Mouse (Mus musculus): ENCODE data around the gene Rhox11.
"Not testable (repeated sequence)": the region's sequence is repeated elsewhere in the genome, so short reads cannot be mapped to it uniquely, and the experiment has no call there.

The Rhox11 gene

DNA sequence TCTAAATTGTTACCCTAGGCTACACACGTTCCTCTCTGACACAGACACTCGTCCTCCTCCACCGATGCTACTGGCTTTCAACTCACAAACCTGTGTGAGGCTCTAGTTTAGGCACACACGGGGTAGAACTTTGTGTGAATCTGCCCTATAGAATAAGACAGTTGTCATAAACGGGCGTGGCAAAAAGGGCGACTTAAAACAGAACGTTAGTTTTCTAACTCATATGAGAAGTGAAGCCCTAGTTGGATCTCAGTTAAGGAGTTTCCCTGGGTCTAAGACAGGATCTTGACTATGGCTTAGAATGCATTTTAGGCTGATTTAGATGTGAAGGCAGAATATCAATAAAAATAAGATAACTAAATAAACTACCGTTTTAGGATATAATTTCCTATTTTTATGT, at the start of gene Rhox11:
Gene Rhox11, minus strand, starts transcription at position 101 of the 400 bp plus-strand sequence.
- DNase-seq (ENCODE audit: low spot score) = no peak

DNA sequence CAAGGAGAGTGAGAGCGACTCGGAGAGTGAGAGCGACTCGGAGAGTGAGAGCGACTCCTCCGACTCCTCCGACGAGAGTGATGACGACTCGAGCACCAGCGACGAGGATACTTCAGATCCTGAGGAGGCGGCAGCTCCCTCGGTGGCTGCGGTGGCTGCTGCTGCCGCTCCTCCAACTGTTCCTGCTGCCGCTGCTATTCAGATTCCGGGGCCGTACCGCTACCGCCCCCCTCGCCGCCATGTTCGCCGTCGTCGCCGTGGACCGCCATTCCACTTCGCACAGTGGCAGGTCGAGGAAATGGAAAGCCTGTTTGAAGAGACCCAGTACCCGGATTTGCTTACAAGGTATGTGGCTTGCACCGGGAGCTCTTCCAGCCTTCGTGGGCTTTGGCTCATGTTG, 36.5 kb upstream of the Rhox11 start:
- no peak for DNase-seq (ENCODE audit: low spot score)

- DNase-seq (ENCODE audit: low spot score) = no peak
These were observed 36.0 kb upstream of the Rhox11 start, which contains the start of gene Rhox13 for GRCm38 (mm10) chrX:38120982-38121381. Rhox13 (plus strand) TSS chrX:38121219.

DNA sequence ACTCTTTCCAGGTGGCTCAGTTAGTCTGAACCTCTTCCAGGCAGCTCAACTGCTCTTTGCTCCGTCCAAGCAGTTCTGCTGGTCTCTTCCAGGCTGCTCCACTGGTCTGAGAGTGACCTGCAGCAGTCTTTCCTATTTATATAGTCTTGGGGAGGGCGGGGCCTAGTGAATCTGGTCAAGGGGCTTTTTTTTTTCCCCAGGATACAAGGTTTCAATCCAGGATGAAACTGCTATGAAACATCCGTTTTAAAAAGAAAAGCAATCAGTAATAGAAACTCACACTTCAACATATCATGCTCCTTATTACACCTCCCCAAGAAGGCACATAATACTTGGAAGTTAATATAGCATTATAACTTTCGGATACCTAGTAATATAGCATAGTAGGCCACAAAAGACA, 25.9 kb upstream of the Rhox11 start, which contains the start of gene Rhox12:
Gene Rhox12, minus strand, starts transcription at position 101 of the 400 bp plus-strand sequence.
- no peak for DNase-seq (ENCODE audit: low spot score)

GRCm38 (mm10) chrX:38084226-38084625, 715 bp downstream of the Rhox11 start:
- peak; percentile 11 for DNase-seq (ENCODE audit: low spot score)

DNA sequence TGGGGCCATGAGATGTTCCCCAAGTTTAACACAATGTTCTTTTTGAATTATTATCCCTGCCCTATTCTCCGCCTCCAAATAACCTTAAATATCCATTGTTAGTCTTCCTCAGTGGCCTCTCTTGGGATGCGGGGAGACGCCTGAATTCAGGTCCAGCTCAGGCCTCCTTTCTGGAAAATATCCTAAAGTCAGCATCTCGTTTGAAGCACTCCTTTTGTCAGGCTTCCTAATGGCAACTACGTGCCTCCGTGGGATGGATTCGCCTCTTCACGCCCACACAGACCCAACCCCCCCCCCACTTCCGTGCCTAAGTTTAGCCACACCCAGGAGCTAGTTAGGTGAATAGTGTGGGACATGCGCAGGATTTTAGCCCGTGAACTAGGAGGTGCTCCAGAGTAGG, 18.8 kb downstream of the Rhox11 start, which contains the start of gene Rhox10:
Gene Rhox10, plus strand, starts transcription at position 301 of the 400 bp plus-strand sequence.
- no peak for DNase-seq (ENCODE audit: low spot score)

DNA sequence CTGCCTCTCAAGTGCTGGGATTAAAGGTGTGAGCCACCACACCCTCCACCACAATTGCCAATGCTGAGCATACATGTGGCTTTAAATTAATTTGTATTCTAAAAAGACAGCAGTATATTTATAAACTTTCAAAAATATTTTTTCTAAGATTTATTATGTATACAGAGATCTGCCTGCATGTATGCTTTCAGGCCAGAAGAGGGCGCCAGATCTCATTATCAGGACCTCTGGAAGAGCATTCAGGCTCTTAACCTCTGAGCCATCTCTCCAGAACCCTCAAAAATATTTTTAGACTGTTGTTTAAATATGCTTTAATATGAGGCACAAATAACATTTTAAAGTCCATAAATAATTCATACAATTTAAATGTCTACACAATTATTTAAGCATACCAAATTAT, 23.4 kb downstream of the Rhox11 start:
- DNase-seq (ENCODE audit: low spot score) = no peak

DNA sequence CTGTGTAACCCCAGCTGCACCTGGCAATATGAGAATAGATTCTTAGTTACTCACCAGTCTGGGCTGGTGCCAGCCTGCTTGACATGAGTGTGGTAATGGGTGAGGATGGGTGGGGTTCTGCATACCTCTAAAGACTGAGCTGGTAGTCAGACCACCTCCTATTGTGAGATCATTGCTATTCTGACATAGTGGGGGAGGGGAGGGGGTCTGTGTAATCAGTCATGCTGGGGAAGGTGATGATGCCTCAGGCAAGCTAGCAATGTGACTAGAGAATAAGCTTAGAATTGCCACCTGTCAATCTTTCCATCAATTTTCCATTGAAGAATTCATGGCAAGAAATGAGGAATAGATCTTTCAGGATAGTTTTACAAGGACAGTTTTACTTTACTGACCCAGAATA, 41.9 kb downstream of the Rhox11 start, which contains the start of gene Btg1-ps2:
Gene Btg1-ps2, minus strand, starts transcription at position 101 of the 400 bp plus-strand sequence.
- DNase-seq (ENCODE audit: low spot score) = not testable (repeated sequence)

GRCm38 (mm10) chrX:38039666-38040065, 45.3 kb downstream of the Rhox11 start:
- peak; percentile 40 for DNase-seq (ENCODE audit: low spot score)

GRCm38 (mm10) chrX:38033841-38034240, 51.1 kb downstream of the Rhox11 start:
- no peak for DNase-seq (ENCODE audit: low spot score)
